Mouse (Mus musculus) effector memory CD4-positive, alpha-beta T cell, adult 7 months (primary cell): ENCODE measurements around the gene Smoc1. TPM values are rescaled to one million over a fixed set of nuclear protein-coding genes. Genes with fewer than 3 reads are reported as not detected.

Experiments
- polyA plus RNA-seq: library from polyadenylated mRNA; unstranded; fragments of 100-300 nt; shearing (Covaris generic); gene quantifications from one replicate; pipeline ENCODE4 v1.2.1, GENCODE M21; 2017

Smoc1 gene
- 1.4 TPM for polyA plus RNA-seq

GRCm38 (mm10) chr12:81026277-81026994 lies at the start of gene Smoc1:
Gene Smoc1, plus strand, starts transcription at chr12:81026808.

Other genes starting within 250 kb of the Smoc1 start
- 169 TPM for gene Susd6, start 236.3 kb upstream of the Smoc1 start, polyA plus RNA-seq
- gene Srsf5, start 81.3 kb upstream of the Smoc1 start, polyA plus RNA-seq = 939 TPM
- gene Slc10a1, start 58.1 kb upstream of the Smoc1 start, polyA plus RNA-seq = 1.0 TPM